Mouse (Mus musculus) kidney, postnatal 4 days (tissue): ENCODE measurements around the gene Tenm4.

Source experiments
- DNase-seq, 2 experiments: peaks; one replicate each; pipeline ENCODE4 v3.0.0; 2021; ENCODE audit warnings: mixed read lengths in 2 of 2

The Tenm4 gene

GRCm38 (mm10) chr7:96414290-96415055 is 243.4 kb downstream of the Tenm4 start:
- DNase-seq, result no peak

- peak; percentile 82 to 87 for DNase-seq
Measured at GRCm38 (mm10) chr7:96417251-96418004, 246.4 kb downstream of the Tenm4 start.

- DNase-seq, result no peak
Measured at GRCm38 (mm10) chr7:96418146-96418545, 247.1 kb downstream of the Tenm4 start.

- peak; percentile 46 to 63 for DNase-seq
Measured at GRCm38 (mm10) chr7:96420045-96420444, 249.0 kb downstream of the Tenm4 start.

GRCm38 (mm10) chr7:96420926-96421605 is 250.0 kb downstream of the Tenm4 start:
- peak; percentile 26 to 43 for DNase-seq

GRCm38 (mm10) chr7:96426954-96427353 is 255.9 kb downstream of the Tenm4 start:
- DNase-seq, result no peak

- no peak for DNase-seq
Measured at GRCm38 (mm10) chr7:96433307-96433706, 262.3 kb downstream of the Tenm4 start.

- DNase-seq, result no peak
Measured at GRCm38 (mm10) chr7:96438392-96438791, 267.3 kb downstream of the Tenm4 start.

- no peak for DNase-seq
Measured at GRCm38 (mm10) chr7:96440161-96440707, 269.2 kb downstream of the Tenm4 start.

- DNase-seq, result no peak
Measured at GRCm38 (mm10) chr7:96445771-96446170, 274.7 kb downstream of the Tenm4 start.

GRCm38 (mm10) chr7:96447806-96448397 is 276.9 kb downstream of the Tenm4 start:
- DNase-seq, result no peak

- DNase-seq, result no peak
Measured at GRCm38 (mm10) chr7:96455957-96456356, 284.9 kb downstream of the Tenm4 start.

GRCm38 (mm10) chr7:96456618-96457017 is 285.6 kb downstream of the Tenm4 start:
- no peak for DNase-seq

GRCm38 (mm10) chr7:96457891-96458290 is 286.8 kb downstream of the Tenm4 start:
- no peak for DNase-seq

GRCm38 (mm10) chr7:96458992-96459391 is 287.9 kb downstream of the Tenm4 start:
- no peak for DNase-seq

GRCm38 (mm10) chr7:96466761-96467160 is 295.7 kb downstream of the Tenm4 start:
- no peak for DNase-seq

GRCm38 (mm10) chr7:96470821-96471220 is 299.8 kb downstream of the Tenm4 start:
- DNase-seq, result no peak

GRCm38 (mm10) chr7:96474560-96475089 is 303.6 kb downstream of the Tenm4 start:
- no peak for DNase-seq

- DNase-seq, result no peak
Measured at GRCm38 (mm10) chr7:96476987-96477613, 306.1 kb downstream of the Tenm4 start.

- DNase-seq, result no peak
Measured at GRCm38 (mm10) chr7:96479139-96479538, 308.1 kb downstream of the Tenm4 start.

GRCm38 (mm10) chr7:96480351-96480983 is 309.4 kb downstream of the Tenm4 start:
- DNase-seq, result no peak

GRCm38 (mm10) chr7:96482953-96483352 is 311.9 kb downstream of the Tenm4 start:
- no peak for DNase-seq
